Mouse (Mus musculus) fibroblast of lung, adult 2 months (primary cell): ENCODE measurements at regions not wholly inside any gene's neighbourhood (a gene's known extent, or its start where the extent isn't known, plus 50 kb on each side); places are given as distances from the start of the nearest gene placed in this dataset.
"Not testable (repeated sequence)": the region's sequence is repeated elsewhere in the genome, so short reads cannot be mapped to it uniquely, and the experiment has no call there.

Experiments
- DNase-seq: peaks from one replicate; pipeline ENCODE4 v3.0.0-alpha.2; 2011; ENCODE audit warnings: low read depth

- DNase-seq, result no peak
Measured at GRCm38 (mm10) chr1:107677404-107677803, 87.6 kb downstream of the Serpinb8 start.

GRCm38 (mm10) chr1:107696858-107697257, 107.1 kb downstream of the Serpinb8 start:
- DNase-seq, result no peak

- no peak for DNase-seq
Measured at GRCm38 (mm10) chr1:107706108-107706548, 116.3 kb downstream of the Serpinb8 start.

GRCm38 (mm10) chr1:107708601-107709000, 118.8 kb downstream of the Serpinb8 start:
- no peak for DNase-seq

GRCm38 (mm10) chr1:107714869-107715268, 125.1 kb downstream of the Serpinb8 start:
- DNase-seq, result no peak

GRCm38 (mm10) chr1:107719304-107719703, 129.5 kb downstream of the Serpinb8 start:
- no peak for DNase-seq

- DNase-seq, result no peak
Measured at GRCm38 (mm10) chr1:107728113-107728839, 138.5 kb downstream of the Serpinb8 start.

GRCm38 (mm10) chr1:107765307-107765706, 175.5 kb downstream of the Serpinb8 start:
- no peak for DNase-seq

GRCm38 (mm10) chr1:107767198-107767947, 177.6 kb downstream of the Serpinb8 start:
- no peak for DNase-seq

- no peak for DNase-seq
Measured at GRCm38 (mm10) chr1:107772967-107773366, 183.2 kb downstream of the Serpinb8 start.

- DNase-seq, result no peak
Measured at GRCm38 (mm10) chr1:107783079-107783478, 193.3 kb downstream of the Serpinb8 start.

GRCm38 (mm10) chr1:107805823-107806222, 216.0 kb downstream of the Serpinb8 start:
- no peak for DNase-seq

GRCm38 (mm10) chr1:107807367-107807766, 217.6 kb downstream of the Serpinb8 start:
- not testable (repeated sequence) for DNase-seq

GRCm38 (mm10) chr1:107811136-107811535, 221.3 kb downstream of the Serpinb8 start:
- DNase-seq, result peak; percentile 29

GRCm38 (mm10) chr1:107811859-107812258, 222.1 kb downstream of the Serpinb8 start:
- no peak for DNase-seq

GRCm38 (mm10) chr1:107837877-107838276, 248.1 kb downstream of the Serpinb8 start:
- DNase-seq, result no peak

GRCm38 (mm10) chr1:107852386-107852785, 262.6 kb downstream of the Serpinb8 start:
- no peak for DNase-seq

- DNase-seq, result no peak
Measured at GRCm38 (mm10) chr1:107853001-107853400, 263.2 kb downstream of the Serpinb8 start.

- DNase-seq, result no peak
Measured at GRCm38 (mm10) chr1:107897743-107898437, 308.1 kb downstream of the Serpinb8 start.

GRCm38 (mm10) chr1:107899261-107899660, 309.5 kb downstream of the Serpinb8 start:
- DNase-seq, result no peak

- DNase-seq, result no peak
Measured at GRCm38 (mm10) chr1:107900449-107900848, 310.6 kb downstream of the Serpinb8 start.

- DNase-seq, result no peak
Measured at GRCm38 (mm10) chr1:107900913-107901312, 311.1 kb downstream of the Serpinb8 start.
